Mouse (Mus musculus): Measurements from ENCODE around the gene Gcc2.
"Not testable (repeated sequence)": the region's sequence is repeated elsewhere in the genome, so short reads cannot be mapped to it uniquely, and the experiment has no call there.

Gcc2 gene

GRCm38 (mm10) chr10:58255213-58255892 lies at the start of gene Gcc2:
Gene Gcc2, plus strand, starts transcription at chr10:58255497.
- DNase-seq, result peak; percentile 97

GRCm38 (mm10) chr10:58205986-58206385 lies 49.3 kb upstream of the Gcc2 start:
- no peak for DNase-seq

- DNase-seq, result no peak
Measured at GRCm38 (mm10) chr10:58206639-58207404, 48.5 kb upstream of the Gcc2 start.

GRCm38 (mm10) chr10:58209710-58210467 lies 45.4 kb upstream of the Gcc2 start:
- DNase-seq, result no peak

DNA sequence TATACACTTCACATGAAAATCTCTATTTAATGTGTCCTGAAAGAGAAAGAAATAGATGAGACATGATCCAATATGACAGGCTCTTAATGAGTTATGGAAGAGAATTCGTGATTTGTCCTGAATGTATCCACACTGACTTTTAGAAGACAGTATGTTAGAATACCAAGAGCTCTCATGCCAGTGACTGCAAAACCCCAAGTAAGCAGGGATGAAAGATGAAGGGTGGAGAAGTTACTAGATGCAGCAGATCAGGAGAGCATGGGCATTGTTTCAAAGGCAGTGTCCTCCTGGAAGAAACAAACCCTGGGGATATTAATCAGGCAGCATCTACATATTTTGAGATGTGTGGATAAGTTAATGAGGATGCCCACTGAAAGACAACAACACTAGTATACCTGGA lies 44.8 kb upstream of the Gcc2 start:
- no peak for DNase-seq

DNA sequence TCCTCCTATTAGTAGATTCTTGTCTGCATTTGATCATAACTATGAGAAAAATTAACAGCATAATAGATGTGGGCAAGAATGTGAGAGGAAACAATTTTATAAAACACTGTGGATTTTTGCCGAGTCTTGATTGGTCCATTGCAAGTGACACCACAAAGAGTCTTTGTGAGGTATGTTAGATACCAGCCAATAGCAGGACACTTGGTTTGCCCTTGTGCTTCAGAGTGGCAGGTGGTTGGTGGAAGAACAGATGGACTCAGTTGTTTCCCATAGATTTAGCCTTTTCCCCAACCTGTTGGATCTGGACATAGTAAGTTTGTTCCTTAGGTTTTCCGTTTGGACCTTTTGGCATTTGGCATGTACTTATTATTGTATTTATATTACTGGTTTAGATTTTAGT lies 44.1 kb upstream of the Gcc2 start:
- DNase-seq, result no peak

DNA sequence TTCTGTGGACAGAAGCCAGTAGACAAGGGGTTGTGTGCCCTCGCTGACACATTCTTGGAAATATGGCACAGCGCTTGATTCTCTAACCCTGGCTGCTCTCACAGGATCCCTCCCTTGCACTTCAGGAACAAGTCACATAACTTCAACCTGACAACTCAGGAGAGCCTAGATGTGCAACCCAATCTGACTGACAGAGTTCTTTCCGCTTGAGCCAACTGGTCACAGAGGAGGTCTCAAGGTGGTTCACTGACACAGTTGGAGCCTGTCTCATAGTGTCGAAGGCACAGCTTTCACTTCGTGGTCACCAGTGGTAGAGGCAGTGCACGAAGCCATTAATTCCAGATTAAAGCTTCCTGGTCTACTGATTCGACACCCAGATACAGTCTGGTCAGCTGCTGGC lies 43.1 kb upstream of the Gcc2 start:
- no peak for DNase-seq

GRCm38 (mm10) chr10:58214497-58214896 lies 40.8 kb upstream of the Gcc2 start:
- DNase-seq, result no peak

- no peak for DNase-seq
Measured at GRCm38 (mm10) chr10:58214934-58215333, 40.4 kb upstream of the Gcc2 start.

GRCm38 (mm10) chr10:58215353-58215752 lies 39.9 kb upstream of the Gcc2 start:
- no peak for DNase-seq

GRCm38 (mm10) chr10:58217366-58217765 lies 37.9 kb upstream of the Gcc2 start:
- DNase-seq, result no peak

DNA sequence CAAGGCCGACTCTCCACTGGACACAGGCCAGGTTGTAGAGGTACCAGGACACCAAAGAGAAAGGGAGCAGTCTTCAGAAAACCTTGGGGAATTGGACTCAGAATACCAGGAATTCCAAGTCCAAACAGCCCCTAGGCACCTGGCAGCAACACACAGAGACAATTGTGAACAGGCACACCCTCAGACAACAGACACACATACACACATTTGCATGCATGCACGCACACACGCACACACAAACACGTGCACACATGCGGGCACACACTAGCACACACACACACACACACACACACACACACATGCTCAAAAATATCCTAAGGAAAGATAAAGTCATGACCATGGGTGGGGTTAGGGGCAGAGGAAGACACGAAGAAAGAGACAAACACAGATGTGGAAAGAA lies 34.6 kb upstream of the Gcc2 start:
- DNase-seq, result no peak

GRCm38 (mm10) chr10:58221571-58221970 lies 33.7 kb upstream of the Gcc2 start:
- DNase-seq, result not testable (repeated sequence)

DNA sequence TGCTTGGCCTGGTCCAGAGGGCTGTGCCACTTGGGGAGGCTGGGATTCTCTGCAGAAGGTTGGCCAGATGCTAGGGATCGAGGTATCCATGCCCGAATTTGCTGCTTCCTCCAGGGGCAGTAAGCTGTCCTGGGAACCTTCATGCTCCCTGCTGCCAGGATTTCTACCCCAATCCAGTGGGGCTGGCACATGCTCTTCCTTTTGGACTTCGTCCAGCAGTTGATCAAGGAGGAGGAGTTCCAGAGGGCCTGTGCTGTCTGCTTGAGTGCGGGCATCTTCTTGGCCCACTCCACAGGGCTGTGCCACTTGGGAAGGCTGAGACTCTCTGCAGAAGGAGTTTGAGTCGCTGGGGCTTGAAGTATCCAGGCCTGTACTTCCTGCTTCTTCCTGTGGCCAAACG lies 32.1 kb upstream of the Gcc2 start:
- DNase-seq, result not testable (repeated sequence)

DNA sequence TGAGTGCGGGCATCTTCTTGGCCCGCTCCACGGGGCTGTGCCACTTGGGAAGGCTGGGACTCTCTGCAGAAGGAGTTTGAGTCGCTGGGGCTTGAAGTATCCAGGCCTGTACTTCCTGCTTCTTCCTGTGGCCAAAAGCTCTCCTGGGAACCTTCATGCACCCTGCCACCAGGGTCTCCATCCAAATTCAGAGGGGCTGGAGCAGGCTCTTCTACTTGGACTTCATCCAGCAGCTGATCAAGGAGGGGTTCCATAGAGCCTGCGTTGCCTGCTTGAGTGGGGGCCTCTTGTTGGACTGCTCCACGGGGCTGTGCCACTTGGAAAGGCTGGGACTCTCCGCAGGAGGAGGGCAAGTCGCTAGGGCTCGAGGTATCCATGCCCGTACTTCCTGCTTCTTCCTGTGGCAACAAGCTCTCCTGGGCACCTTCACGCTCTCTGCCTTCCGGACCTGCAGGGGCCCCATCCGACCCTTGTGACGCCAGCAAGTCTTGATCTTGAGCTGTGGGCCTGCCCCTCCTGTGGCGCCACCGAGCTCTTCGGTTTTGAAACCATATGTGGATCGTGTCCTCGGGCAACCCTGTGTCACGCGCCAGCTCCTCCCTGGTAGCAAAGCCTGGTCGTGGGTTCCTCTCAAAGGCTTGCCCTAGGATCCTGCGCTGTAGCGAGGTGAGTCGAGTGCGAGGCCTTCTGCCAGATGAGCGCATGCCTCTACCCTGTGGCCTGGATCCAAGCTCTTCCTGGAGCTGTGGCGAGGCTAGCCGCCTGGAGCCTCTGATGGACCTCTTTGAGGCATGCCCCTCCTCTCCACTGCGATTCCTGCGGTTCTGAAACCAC lies 31.1 kb upstream of the Gcc2 start:
- DNase-seq, result not testable (repeated sequence)

DNA sequence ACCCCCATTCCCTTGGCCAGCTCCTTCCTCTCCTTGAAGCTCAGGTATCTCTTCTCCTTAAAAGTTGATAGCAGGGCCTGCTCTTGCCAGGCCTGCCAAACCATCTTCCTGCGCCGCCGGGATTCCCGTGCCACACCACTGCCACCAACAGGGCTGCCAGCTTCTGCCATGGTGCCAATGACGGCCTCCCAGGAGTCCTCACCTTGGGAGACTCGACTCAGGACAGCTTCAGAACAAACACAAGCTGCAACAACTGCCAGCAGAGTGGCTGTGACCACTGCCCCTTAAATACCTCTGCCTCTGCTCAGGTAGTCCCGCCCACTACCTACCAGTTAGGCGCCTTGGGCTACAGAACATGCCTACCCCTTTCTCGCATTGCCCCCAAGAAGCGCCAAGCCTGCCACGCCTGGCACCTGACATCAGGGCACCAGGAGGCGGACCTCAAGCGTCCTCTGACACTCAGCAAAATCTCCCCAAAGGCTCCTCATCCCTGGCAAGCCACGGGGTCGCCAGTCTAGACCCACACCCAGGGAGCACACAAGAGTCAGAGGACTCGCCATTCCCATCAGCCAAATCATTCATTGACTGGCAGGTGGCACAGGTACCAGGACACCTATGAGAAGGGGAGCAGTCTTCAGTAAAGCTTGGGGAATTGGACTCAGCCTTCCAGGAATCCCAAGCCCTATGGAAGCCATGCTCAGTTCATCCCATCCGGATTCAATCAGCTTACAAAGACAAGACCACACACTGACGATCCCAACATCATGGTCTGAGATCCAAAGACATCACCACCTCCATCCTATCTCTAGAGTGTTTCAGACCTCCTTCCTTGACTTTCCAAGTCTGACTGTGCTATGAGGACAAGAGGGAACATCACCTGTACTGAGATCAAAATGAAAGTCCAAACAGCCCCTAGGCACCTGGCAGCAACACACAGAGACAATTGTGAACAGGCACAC lies 30.2 kb upstream of the Gcc2 start, which contains the start of gene AW822073:
Gene AW822073 (minus strand): TSS at position 104 of the 959 bp plus-strand sequence.
- DNase-seq, result not testable (repeated sequence)

GRCm38 (mm10) chr10:58226357-58226756 lies 28.9 kb upstream of the Gcc2 start:
- not testable (repeated sequence) for DNase-seq

DNA sequence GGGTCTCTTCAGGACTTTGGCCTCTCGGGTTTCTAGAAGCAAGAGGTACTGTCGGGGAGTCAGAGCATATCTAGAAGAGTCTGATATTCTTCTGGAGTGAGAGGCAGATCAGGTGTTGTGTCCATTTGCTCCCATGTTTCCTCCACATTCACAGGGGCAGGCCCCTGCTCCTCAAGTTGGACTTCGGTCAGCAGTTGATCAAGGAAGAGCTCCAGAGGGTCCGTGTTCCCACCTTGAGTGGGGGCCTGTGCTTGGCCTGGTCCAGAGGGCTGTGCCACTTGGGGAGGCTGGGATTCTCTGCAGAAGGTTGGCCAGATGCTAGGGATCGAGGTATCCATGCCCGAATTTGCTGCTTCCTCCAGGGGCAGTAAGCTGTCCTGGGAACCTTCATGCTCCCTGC lies 27.5 kb upstream of the Gcc2 start:
- not testable (repeated sequence) for DNase-seq

DNA sequence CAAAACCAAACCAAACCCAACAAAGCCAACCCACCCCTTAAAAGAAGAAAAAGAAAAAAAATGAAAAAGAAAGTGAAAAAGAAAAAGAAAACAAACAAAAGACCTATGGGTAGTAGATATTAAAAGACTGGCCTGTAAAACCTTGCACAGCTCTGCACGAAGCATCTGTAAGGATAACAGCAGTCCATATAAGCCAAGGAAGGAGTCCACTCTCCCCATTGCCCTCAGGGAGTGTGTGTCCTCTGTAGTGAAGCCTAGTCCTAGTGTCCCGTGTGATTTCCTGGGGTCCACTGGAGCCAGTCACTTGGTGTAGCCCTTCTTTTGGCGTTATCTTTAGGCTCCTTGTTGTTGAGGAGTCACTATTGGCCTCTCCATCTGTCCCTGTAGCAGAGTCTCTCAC lies 25.3 kb upstream of the Gcc2 start:
- not testable (repeated sequence) for DNase-seq

GRCm38 (mm10) chr10:58231088-58231487 lies 24.2 kb upstream of the Gcc2 start:
- not testable (repeated sequence) for DNase-seq
